Mouse (Mus musculus) embryonic facial prominence, embryonic 10.5 days (tissue): ENCODE results near the gene Dync1h1. TPM values are rescaled to one million over a fixed set of nuclear protein-coding genes. Genes with fewer than 3 reads are reported as not detected.

Experiments used
- DNase-seq: peaks from one replicate; pipeline ENCODE4 v3.0.0-alpha.2; 2017; ENCODE audit warnings: low spot score
- H3K27ac ChIP-seq: fragments of 300-500 bp; sonication (generic); replicated peaks from 2 replicates; pipeline ENCODE4 v1.5.1; 2016; ENCODE audit warnings: mild to moderate bottlenecking
- H3K27me3 ChIP-seq: fragments of 300-500 bp; sonication (generic); replicated peaks from 2 replicates; pipeline ENCODE4 v1.6.1; 2016; ENCODE audit warnings: low read depth, mild to moderate bottlenecking; ENCODE audit not compliant: poor library complexity, severe bottlenecking
- H3K36me3 ChIP-seq: fragments of 300-500 bp; sonication (generic); replicated peaks from 2 replicates; pipeline ENCODE4 v1.6.1; 2016; ENCODE audit warnings: mild to moderate bottlenecking, moderate library complexity
- H3K4me1 ChIP-seq: fragments of 300-500 bp; sonication (generic); 2 replicates; pipeline ENCODE4 v1.6.1; 2016
- H3K4me3 ChIP-seq: fragments of 300-500 bp; sonication (generic); 2 replicates; pipeline ENCODE4 v1.5.1; 2016; ENCODE audit warnings: mild to moderate bottlenecking, moderate library complexity
- H3K9me3 ChIP-seq: fragments of 300-500 bp; sonication (generic); 2 replicates; pipeline ENCODE4 v1.6.1; 2016; ENCODE audit warnings: mild to moderate bottlenecking
- WGBS: fragments of 180-500 bp; shearing (Covaris S2); methylation state at CpG from one replicate; pipeline ENCODE4 v1.1.7; 2016; 5-methylcytosine and 5-hydroxymethylcytosine counted together
- polyA plus RNA-seq: library from polyadenylated mRNA; unstranded; fragments of >200 nt; fragmentation: Nextera tagmentation; extraction: Ambion mirVana; gene quantifications from 2 replicates; pipeline ENCODE4 v1.2.1, GENCODE M21; 2016

Gene Dync1h1
- polyA plus RNA-seq, 1 experiment from 2014 or later: 64.2 TPM

DNA sequence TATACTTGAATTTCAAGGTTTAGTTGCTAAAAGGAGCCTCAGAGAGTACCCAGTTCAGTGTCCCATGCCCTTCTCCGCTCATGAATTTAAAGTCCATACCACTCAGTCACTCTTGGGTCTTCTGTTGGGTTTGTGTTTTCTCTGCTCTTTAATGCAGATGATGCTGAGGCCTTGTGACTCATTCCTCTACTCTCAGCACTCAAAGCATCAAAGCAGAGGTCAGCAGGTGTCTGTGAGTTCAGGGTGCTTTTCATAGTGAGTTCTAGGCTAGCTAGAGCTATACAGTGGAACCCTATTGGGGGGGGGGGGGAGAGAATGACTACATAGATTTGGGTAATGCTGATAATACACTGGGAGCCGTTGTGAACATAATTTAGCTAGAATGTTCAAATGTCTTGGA is 9.5 kb downstream of the Dync1h1 start:
- WGBS: 95% methylated on average over 2 of the region's 2 CpGs
- Histone ChIP-seq H3K27me3 (no peaks in the 10 kb centered on the region), H3K27ac (no peak overlapping the region), H3K4me3 (no peak overlapping the region), H3K9me3 (no peaks in the 10 kb centered on the region), H3K36me3 (peaks cover 84% of the 10 kb centered on the region), H3K4me1 (no peaks in the 10 kb centered on the region)
- no peak for DNase-seq

DNA sequence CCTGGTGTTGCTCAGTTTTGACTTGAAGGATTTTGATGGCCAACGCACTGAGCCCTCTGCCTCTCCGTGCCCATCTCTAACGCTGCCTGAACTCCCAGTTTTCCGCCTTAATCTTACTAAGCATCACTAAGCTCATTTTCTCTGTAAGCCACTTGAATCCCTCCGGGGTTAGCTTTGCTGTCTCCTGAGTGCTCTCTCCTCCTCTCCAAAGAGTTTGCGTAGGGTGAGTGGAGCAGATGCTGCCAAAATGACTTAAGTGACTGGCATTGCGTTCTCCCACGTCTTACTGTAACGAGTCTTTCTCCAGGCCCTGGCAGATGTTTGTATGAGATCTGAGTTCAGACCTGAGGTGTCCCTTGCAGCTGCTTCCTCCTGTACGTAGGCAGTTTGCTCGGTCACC is 28.8 kb downstream of the Dync1h1 start:
- peaks cover 100% of the 10 kb centered on the region for H3K36me3 ChIP-seq
- 95% methylated on average over 11 of the region's 11 CpGs for WGBS

DNA sequence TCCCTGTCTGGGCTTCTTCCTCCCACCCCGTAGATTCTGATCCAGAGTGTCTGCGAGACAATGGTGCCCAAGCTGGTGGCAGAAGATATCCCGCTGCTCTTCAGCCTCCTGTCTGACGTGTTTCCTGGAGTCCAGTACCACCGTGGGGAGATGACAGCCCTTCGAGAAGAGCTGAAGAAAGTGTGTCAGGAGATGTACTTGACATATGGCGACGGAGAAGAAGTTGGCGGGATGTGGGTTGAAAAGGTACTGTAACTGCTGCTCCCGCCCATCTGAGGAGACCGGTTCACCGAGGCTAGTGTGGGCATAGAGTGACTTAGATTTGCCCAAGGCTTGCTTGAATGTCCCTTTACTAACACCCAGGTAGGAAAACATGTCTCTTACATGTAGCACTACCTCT is 35.0 kb downstream of the Dync1h1 start:
- H3K9me3 ChIP-seq: no peaks in the 10 kb centered on the region
- no peak overlapping the region for H3K4me3 ChIP-seq
- H3K27me3 ChIP-seq: no peaks in the 10 kb centered on the region
- 96% methylated on average over 12 of the region's 12 CpGs for WGBS
- H3K27ac ChIP-seq: no peak overlapping the region
- DNase-seq: no peak
- H3K4me1 ChIP-seq: no peaks in the 10 kb centered on the region
- H3K36me3 ChIP-seq: peaks cover 100% of the 10 kb centered on the region

More for the DNA sequence above, 28.8 kb downstream of the Dync1h1 start:
- H3K4me3 ChIP-seq: no peak overlapping the region
- H3K9me3 ChIP-seq: no peaks in the 10 kb centered on the region
- no peaks in the 10 kb centered on the region for H3K27me3 ChIP-seq
- DNase-seq: no peak
- no peak overlapping the region for H3K27ac ChIP-seq
- no peaks in the 10 kb centered on the region for H3K4me1 ChIP-seq

DNA sequence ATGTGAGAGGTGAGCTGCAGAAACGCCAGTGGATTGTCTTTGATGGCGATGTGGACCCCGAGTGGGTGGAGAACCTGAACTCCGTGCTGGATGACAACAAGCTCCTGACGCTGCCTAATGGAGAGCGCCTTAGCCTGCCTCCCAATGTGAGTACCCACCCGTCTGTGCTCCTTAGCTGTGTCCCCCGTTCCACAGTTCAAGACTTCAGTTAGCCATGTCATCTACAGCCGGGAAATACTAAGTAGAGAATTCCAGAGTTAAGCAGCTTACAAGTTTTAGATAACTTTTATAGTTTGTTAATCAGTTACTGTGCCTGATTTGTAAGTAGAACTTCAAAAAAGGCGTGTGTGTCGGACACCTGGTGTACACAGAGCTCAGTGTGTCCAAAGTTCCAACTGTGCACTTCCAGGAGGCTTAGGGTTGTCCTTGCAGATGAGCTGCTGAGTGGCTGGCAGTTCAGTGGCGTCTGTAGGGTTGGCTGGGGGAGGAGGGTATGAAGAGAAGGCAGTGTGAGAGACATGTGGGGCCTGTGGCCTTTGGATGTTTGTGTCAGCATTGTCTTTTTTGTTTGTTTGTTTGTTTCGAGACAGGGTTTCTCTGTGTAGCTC is 36.4 kb downstream of the Dync1h1 start:
- Histone ChIP-seq H3K4me3 (no peak overlapping the region), H3K36me3 (peaks cover 100% of the 10 kb centered on the region), H3K27me3 (no peaks in the 10 kb centered on the region), H3K4me1 (no peaks in the 10 kb centered on the region), H3K9me3 (no peaks in the 10 kb centered on the region), H3K27ac (no peak overlapping the region)
- 93% methylated on average over 13 of the region's 13 CpGs for WGBS
- DNase-seq: no peak

DNA sequence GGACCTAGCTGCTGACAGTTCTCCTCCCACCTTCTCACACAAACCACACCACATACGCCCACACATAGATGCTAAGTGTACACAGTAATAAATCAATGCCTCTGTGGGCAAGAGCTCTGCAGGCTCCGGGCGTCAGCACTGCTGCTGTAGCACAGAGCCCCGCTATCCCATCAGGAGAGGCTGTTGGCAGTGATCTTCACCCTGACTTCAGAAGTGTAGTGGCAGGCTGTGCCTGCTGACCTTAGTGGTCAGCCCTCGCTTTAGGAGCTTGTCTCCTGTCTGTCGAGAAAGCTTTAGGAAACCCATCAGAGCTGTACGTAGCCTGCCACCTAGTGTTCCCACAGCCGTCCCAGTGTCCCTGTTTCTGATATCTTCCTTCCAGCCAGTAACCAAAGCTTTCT is 49.0 kb downstream of the Dync1h1 start:
- Histone ChIP-seq H3K27ac (no peak overlapping the region), H3K27me3 (no peaks in the 10 kb centered on the region), H3K4me3 (no peak overlapping the region), H3K9me3 (no peaks in the 10 kb centered on the region), H3K36me3 (peaks cover 98% of the 10 kb centered on the region), H3K4me1 (no peaks in the 10 kb centered on the region)
- 89% methylated on average over 8 of the region's 8 CpGs for WGBS
- no peak for DNase-seq

DNA sequence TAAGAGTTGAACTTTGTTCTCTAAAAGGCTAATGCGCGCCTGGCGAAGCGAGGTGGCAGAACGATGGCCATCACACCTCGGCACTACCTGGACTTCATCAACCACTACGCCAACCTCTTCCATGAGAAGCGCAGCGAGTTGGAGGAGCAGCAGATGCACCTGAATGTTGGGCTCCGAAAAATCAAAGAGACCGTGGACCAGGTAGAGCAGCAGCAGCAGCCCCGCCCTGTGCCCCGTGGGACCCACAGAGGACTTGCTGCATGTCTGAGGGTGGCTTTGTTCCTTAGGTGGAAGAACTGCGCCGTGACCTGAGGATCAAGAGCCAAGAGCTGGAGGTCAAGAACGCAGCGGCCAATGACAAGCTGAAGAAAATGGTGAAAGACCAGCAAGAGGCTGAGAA is 50.2 kb downstream of the Dync1h1 start:
- Histone ChIP-seq H3K4me3 (no peak overlapping the region), H3K9me3 (no peaks in the 10 kb centered on the region), H3K36me3 (peaks cover 98% of the 10 kb centered on the region), H3K27ac (no peak overlapping the region), H3K4me1 (no peaks in the 10 kb centered on the region), H3K27me3 (no peaks in the 10 kb centered on the region)
- WGBS: 96% methylated on average over 17 of the region's 17 CpGs
- no peak for DNase-seq

DNA sequence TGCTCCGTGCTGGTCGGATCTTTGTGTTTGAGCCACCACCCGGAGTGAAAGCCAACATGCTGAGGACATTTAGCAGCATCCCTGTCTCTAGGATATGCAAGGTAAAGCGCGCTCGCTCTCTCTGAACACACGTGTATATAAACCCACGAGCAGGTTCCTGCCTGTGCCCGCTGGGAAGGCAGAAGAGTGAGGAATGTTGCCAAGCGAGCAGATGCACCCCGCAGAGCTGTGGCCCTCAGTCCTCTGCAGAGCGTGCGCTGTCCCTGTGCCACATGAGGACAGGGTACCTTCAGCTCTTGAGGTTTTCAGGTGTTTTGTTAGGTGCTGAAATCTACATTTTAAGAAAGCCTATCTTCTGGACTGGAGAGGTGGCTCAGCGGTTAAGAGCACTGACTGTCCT is 60.5 kb downstream of the Dync1h1 start:
- no peak overlapping the region for H3K4me3 ChIP-seq
- peaks cover 100% of the 10 kb centered on the region for H3K36me3 ChIP-seq
- WGBS: 95% methylated on average over 14 of the region's 14 CpGs
- H3K27ac ChIP-seq: no peak overlapping the region
- no peak for DNase-seq
- H3K4me1 ChIP-seq: no peaks in the 10 kb centered on the region
- no peaks in the 10 kb centered on the region for H3K27me3 ChIP-seq
- H3K9me3 ChIP-seq: no peaks in the 10 kb centered on the region

DNA sequence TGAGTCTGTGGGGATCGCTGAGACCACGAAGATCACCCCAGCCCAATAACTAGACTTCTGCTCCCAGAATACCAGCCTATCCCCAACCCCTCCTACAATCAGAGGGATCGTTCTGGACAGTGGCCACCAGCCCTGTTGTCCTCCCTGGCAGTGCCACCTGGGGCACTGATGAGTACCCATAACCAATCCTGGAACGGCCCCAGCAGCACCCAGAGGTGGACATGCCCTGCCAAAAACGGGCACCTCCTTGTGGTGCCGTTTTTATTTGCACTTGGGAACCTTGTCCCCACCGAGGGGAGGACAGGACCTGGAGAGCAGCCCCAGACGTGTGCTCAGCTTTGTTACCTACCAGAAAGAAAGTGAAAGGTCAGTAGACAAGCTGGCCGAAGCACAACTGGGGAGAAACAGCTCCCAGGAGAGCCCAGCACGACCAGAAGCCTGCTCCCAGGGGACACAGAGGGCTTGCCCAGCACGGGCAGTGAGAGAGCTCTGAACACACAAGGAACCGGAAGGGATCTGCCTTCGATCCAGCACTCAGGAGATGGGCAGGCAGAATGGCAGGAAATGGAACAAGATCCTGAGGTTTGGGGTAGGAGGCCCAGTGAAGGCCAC is 66.3 kb downstream of the Dync1h1 start:
- DNase-seq: no peak
- Histone ChIP-seq H3K27ac (no peak overlapping the region), H3K36me3 (peaks cover 85% of the 10 kb centered on the region), H3K9me3 (no peaks in the 10 kb centered on the region), H3K27me3 (no peaks in the 10 kb centered on the region), H3K4me3 (no peak overlapping the region), H3K4me1 (no peaks in the 10 kb centered on the region)
- WGBS: 91% methylated on average over 13 of the region's 13 CpGs

DNA sequence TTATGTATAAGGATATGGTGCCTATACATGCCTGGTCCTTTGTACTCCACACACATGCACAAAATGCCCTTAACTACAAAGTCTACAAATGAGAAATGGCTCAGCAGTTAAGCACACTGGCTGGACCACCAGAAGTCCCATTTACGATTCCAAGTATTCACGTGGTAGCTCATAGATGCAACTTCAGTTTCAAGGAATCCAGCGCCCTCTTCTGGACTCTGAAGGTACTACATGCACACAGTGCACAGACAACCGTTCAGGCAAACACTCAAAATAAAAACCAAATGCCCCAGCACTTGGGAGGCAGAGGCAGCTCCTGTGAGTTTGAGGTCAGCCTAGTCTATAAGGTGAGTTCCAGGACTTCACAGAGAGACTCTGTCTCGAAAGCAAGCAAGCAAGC is 73.0 kb downstream of the Dync1h1 start:
- no peaks in the 10 kb centered on the region for H3K9me3 ChIP-seq
- no peak overlapping the region for H3K4me3 ChIP-seq
- H3K27me3 ChIP-seq: no peaks in the 10 kb centered on the region
- WGBS: 55% methylated on average over 5 of the region's 5 CpGs
- H3K36me3 ChIP-seq: peaks cover 18% of the 10 kb centered on the region
- DNase-seq: no peak
- no peak overlapping the region for H3K27ac ChIP-seq
- peaks cover 3% of the 10 kb centered on the region; the same call in 1 of the 2 replicates for H3K4me1 ChIP-seq

DNA sequence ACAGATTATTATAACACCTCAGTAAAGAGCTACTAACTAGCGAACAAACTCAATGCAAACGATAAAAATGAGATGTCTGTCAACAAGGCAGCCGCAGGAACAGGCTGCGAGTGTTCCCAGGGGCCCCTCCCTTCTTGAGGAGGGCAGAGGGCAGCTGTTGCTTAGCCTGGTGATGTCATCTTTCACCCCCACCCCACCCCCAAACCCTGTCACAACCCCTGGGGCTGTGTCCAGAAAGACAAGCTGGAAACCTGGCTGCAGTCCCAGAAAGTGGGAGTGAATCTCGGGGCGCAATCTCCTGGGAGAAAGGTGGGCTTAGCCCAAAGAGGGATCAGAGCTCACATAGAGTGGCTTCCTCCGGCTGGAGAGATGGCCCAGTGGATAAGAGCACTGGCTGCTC is 79.9 kb downstream of the Dync1h1 start:
- no peak overlapping the region for H3K27ac ChIP-seq
- WGBS: 55% methylated on average over 7 of the region's 7 CpGs
- H3K27me3 ChIP-seq: no peaks in the 10 kb centered on the region
- no peaks in the 10 kb centered on the region for H3K9me3 ChIP-seq
- H3K36me3 ChIP-seq: peaks cover 12% of the 10 kb centered on the region
- no peak for DNase-seq
- peaks cover 12% of the 10 kb centered on the region for H3K4me1 ChIP-seq
- no peak overlapping the region for H3K4me3 ChIP-seq

DNA sequence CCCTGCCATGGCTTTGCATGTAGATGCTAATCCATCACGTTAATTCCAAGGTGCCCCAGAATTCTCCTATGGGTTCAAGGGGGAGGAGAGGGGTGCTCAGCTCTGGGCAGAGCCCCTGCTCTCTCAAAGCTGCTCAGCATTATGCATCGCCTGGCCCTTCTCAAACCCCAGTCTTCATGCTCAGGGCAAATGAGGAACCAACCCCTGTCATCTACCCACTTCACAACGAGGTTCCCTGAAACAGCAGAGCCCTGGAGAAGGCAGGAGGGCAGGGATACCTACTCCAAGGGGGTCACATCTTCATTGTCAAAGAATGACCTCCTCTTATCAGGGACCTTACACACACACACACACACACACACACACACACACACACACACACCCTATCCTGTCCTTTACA is 80.6 kb downstream of the Dync1h1 start:
- Histone ChIP-seq H3K4me1 (peaks cover 12% of the 10 kb centered on the region), H3K27ac (no peak overlapping the region), H3K9me3 (no peaks in the 10 kb centered on the region), H3K36me3 (peaks cover 18% of the 10 kb centered on the region), H3K4me3 (no peak overlapping the region), H3K27me3 (no peaks in the 10 kb centered on the region)
- 64% methylated on average over 3 of the region's 3 CpGs for WGBS
- DNase-seq: no peak

DNA sequence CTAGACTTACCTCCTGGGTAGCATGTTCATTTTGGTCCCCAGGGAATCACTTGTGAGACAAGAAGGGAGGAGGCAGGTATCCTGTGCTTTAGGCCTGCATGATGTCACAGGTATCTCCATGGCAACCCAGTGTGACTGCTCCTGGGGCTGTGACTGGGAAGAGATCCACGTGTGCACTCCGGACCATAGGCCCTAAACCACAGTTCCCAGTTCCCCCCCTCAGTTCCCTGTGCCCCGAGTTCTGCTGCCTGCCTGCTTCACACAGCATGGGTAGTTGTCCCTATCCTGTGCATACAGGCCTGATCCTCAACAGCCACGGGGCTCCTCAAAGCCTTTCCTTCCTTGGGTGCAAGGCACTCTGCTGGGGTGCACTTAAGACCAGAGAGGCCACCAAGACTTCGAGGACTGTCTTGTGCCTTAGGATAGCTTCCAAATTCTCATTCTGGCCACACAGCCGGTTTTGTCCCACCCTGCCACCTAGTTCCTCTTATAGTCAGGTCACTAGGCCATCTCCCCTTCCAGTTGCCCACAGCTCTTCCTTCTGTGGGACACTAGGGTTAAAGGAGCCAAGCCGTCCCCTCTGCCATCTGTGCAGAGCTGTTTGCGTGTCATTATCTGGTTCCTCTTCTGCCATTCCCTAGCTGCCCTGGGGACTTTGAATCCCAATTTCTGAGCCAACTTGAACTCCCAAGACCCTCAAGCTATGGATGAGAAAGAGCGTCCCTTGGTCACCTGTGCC is 81.5 kb downstream of the Dync1h1 start, which contains the start of gene 1700001K19Rik:
TSS of gene 1700001K19Rik (minus strand) at position 59 of the 739 bp plus-strand sequence.
- peaks cover 12% of the 10 kb centered on the region for H3K4me1 ChIP-seq
- no peak within 1 kb of the TSS for H3K4me3 ChIP-seq
- no peak for DNase-seq
- H3K9me3 ChIP-seq: no peaks in the 10 kb centered on the region
- WGBS: 77% methylated on average over 9 of the region's 9 CpGs
- H3K27me3 ChIP-seq: no peaks in the 10 kb centered on the region
- H3K27ac ChIP-seq: no peak within 1 kb of the TSS
- H3K36me3 ChIP-seq: peaks cover 27% of the 10 kb centered on the region

DNA sequence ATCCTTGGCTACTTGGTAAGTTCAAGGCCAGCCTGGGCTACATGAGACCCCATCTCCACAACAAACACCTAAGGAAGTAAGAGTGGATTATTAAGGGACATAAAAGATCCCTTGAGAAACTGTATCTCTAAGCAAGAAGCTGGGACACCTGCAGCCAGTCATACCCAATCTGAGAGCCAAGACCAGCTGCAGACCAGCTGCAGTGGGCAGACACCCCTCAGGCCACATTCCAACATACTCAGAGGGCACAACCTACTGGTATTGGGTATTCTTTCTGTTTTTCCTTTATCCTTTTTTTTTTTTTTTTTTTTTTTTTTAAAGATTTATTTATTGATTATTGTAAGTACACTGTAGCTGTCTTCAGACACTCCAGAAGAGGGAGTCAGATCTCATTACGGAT is 82.3 kb downstream of the Dync1h1 start:
- no peaks in the 10 kb centered on the region for H3K9me3 ChIP-seq
- H3K27ac ChIP-seq: no peak overlapping the region
- no peaks in the 10 kb centered on the region for H3K27me3 ChIP-seq
- no peak overlapping the region for H3K4me3 ChIP-seq
- DNase-seq: no peak
- peaks cover 11% of the 10 kb centered on the region for H3K4me1 ChIP-seq
- no CpG with 5 or more reads among the region's 1 CpGs for WGBS
- H3K36me3 ChIP-seq: peaks cover 35% of the 10 kb centered on the region
